Mouse (Mus musculus): ENCODE measurements around the gene Lrch3.

Lrch3 gene

DNA sequence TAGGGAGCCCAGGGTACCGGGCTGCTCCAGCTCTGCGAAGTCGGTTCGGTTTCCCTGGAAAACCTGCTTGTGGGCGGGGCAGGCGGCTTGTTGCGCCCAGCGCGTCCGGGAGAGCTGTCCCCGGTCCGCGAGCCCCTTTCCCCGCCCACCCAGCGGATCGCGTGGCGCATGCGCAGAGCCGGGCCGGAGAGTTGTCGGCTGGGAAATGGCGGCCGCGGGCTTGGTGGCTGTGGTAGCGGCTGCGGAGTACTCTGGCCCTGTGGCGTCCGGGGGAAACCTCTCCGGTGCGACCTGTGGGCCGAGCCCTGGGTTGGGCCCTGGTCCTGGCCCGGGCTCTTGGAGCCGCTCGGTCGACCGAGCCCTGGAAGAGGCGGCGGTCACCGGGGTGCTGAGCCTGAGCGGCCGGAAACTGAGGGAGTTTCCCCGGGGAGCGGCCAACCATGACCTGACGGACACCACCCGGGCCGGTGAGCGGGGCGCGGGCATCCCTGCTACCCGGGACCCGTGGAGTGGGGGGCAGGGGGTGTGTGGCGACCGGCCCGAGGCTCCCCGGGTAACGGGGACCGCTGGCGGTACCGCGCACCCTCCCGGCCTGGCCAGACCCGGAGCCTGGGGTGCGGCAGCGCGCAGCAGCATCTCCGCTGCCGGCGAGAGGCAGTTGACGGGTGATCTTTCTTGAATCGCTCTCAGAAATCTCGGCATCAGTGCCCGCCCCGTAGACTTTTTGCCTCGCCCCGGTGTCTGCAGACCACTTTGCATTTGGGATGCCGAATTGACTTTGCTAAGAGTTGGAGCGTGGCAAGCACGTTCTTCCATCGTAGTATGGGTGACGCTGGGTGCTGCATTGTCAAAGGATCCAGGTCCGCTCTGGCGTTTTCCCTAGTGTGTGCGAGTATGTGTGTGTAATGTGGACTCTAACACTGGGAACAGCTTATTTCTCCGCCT, at the start of gene Lrch3:
Gene Lrch3 (plus strand): TSS at position 164 of the 945 bp plus-strand sequence.
- under 1% methylated on average over 83 of the region's 85 CpGs for WGBS

DNA sequence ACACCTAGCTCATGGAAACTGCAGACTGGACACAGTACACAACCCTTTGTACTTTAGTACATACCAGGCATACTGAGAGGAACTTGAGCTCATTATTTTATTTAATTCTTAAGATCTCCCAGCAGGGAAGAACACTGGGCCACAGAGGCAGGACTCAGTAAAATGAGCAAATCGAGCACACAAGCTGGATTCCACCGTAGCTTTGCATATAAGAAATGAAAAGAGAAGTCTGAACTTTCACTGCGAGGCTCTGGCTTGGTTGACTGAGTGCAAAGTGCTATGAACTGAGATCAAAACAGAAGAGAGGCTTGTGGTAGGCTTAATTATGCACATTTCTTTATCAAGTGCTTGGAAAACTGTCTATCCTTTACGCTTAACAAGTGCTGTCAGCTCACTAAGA, 48.5 kb upstream of the Lrch3 start:
- WGBS, result 56% methylated on average over 4 of the region's 4 CpGs

DNA sequence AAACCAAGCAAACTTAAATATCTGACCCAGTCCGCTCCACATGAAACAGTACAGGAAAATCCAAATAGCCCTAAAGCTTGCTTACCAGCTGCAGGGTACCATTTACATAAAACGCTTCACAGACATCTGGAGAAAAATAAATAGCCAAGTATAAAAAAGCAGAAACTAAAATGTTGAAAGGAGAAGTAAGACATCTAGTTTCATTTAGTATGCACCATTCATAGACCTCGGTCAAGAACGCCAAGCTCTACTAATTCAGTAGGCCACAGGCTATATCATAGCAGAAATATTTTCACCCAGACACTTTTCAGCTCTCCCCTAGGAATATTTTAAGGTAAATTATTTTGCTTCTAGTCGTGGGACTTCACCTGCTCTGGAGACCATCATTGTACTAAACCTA, 47.2 kb upstream of the Lrch3 start:
- WGBS, result 70% methylated on average over 5 of the region's 5 CpGs

DNA sequence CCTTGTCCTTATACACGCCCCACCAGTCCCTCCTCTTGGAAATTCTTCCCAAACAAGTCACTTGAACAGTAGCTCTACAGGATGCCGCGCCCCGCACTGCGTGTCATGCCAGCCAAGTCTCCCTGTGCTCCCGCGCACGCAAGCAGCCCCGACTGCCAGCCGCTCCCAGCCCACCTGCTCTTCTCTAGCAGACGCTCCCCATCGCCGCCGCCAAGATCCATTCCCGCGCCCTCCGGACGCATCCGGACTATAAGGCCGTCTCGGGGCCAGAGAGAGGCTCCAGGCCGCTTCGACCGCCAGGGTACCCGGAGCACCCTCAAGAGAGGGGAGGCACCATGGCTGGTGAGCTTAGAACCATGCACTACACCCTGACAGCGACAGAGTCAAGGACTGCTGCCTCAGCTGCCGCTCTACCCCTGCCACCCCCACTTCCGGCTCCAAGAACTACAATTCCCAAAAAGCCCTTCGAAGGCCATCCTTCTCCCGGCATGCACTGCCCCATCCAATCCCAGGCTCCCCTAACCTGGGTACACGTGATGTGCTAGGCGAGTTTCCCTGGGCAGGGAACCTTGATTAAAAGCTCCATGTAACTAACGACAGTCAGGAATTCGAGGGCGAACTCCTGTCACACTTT, 45.9 kb upstream of the Lrch3 start:
- WGBS, result under 1% methylated on average over 35 of the region's 35 CpGs

DNA sequence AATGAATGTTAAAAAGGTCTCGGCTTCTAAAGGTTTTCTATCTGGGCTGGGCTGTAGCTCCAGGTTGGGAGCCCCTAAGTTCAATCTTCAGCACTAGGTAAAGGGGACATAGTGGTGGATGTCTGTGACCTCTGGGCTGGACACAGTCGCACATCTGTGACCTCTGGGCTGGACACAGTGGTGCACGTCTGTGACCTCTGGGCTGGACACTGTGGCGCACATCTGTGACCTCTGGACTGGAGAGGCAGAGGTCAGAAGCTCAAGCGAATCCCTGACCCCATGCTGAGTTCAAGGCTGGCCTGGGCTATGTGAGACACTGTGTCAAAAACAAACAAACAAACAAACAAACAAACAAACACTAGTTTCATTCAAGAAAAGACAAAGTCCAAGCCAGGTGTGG, 43.7 kb upstream of the Lrch3 start:
- 72% methylated on average over 5 of the region's 5 CpGs for WGBS

DNA sequence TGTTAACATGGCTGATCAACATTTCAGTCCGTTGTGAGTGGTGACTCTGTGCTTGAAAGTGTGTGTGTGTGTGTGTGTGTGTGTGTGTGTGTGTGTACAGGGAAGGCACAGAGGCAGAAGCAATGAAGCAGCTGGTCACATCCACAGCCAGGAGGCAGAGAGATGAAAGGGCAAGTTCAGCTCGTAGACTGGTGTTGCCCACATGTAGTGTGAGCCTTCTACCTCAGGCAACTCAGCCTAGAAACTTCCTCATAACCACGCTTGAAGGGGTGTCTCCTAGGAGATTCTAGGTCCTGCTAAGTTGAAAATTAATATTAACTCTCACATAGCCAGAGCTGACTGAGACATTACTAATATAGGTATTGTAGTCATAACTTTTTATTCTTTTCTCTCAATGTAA, 40.5 kb upstream of the Lrch3 start:
- WGBS, result 71% methylated on average over 3 of the region's 3 CpGs

DNA sequence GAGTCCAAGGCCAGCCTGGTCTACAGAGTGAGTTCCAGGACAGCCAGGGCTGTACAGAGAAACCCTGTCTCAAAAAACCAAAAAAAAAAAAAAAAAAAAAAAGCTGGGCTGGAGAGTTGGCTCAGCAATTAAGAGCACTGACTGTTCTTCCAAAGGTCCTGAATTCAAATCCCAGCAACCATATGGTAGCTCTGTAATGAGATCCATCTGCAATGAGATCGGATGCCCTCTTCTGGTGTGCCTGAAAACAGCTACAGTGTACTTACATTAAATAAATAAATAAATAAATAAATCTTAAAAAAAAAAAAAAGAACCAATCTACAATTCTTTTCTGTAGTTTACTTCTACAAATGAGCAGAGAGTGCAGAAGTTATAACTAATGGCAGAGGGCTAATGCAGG, 38.6 kb upstream of the Lrch3 start:
- 68% methylated on average over 1 of the region's 1 CpGs for WGBS

DNA sequence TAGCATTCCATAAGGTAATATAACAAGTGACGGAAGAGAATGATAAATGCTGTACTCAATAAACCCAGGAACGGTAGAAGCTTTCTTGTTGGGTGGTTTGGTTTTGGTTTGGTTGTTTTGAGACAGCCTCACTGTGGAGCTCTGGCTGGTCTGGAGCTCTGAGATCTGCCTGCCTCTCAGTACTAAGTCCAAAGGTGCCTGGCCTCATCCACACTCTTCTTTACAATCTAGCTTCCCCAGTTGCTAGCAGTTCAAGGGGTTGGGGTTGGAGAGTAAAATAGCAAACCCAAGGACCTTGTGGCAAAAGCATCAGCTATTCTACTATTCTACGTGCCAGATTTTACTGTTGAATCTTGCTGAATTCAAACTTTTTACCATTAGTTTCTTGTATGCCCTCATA, 38.1 kb upstream of the Lrch3 start:
- WGBS, result 97% methylated on average over 3 of the region's 3 CpGs

DNA sequence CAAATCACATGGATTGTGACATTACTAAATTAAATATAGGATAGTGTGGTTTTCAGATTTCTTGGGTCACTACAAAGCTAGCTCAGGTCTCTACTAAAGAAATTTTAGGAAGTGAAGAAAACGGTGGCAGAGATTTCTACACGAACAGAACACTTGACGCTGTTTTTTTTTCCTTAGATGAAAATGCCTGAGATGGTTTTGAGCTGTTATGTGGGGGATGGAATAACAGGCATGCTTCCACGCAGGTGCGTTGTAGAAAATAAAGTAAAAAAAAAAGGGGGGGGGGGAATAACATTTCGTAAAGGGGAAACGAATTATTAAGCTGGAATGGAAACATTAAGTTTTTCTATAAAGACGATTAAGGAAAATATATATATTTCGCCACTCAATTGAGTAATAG, 37.1 kb upstream of the Lrch3 start:
- 10% methylated on average over 9 of the region's 9 CpGs for whole genome bisulfite sequencing

DNA sequence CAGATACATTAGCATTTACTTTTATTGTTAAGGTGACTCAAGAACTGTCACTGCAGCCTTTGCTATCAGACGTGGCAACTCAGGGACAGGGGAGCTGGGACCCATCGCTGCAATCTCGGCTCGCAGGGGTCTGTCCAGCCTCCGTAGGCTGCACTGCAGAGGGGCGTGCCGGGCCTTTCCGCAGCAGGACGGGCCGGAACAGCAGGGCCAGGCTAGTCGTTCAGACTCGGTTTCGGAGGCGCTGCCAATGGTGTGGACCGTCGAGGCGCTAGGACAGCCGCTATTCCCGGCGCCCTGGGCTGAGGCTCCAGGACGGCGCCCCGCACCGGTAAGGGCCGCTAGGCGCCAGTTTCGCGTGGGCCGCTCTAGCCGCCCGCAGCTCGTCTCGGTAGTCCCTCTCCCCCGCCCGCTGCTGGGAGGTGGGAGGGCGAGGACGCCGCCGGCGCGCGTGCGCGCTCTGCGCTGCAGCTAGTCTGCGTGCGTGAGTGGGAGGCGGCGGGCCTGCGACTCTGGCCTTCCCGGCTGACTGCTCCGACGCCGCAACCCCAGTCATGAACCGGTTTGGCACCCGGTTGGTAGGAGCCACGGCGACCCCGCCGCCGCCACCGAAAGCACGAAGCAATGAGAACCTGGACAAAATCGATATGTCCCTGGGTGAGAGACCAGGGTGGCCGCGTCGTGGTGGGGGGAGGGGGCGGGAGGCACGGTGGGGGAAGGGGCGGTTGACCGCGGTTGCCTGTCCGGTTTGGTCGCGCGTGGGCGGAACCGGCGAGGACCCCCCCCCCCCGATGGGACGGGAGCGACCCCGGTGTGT, 36.4 kb upstream of the Lrch3 start, which contains the start of the genes Fyttd1 and Rubcn:
Gene Fyttd1 (plus strand): TSS at position 158 of the 814 bp plus-strand sequence.
Gene Rubcn (minus strand): TSS at position 424 of the 814 bp plus-strand sequence.
- under 1% methylated on average over 74 of the region's 83 CpGs for whole genome bisulfite sequencing

DNA sequence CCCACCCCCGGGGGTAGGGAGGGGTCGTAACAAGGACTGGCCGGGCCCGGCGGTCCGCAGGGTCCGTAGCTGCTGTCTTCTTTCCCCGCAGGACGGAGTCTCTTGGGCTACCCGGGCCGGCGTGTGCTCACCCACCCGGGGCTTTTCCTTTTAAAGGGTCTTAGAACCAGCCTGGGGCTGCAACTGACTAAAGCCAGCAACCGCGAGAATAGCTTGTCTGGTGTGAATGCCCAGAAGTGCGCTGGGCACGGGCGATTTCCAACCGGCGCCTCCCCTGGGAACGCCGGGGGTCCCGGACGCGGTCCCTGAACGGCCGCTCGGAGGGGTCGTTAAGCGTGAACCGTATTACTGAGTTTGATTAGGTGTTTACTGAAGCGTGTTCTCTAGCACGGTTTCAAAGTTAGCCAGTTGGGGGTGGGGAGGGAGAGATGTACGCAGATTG, 35.7 kb upstream of the Lrch3 start:
- WGBS, result under 1% methylated on average over 34 of the region's 34 CpGs

DNA sequence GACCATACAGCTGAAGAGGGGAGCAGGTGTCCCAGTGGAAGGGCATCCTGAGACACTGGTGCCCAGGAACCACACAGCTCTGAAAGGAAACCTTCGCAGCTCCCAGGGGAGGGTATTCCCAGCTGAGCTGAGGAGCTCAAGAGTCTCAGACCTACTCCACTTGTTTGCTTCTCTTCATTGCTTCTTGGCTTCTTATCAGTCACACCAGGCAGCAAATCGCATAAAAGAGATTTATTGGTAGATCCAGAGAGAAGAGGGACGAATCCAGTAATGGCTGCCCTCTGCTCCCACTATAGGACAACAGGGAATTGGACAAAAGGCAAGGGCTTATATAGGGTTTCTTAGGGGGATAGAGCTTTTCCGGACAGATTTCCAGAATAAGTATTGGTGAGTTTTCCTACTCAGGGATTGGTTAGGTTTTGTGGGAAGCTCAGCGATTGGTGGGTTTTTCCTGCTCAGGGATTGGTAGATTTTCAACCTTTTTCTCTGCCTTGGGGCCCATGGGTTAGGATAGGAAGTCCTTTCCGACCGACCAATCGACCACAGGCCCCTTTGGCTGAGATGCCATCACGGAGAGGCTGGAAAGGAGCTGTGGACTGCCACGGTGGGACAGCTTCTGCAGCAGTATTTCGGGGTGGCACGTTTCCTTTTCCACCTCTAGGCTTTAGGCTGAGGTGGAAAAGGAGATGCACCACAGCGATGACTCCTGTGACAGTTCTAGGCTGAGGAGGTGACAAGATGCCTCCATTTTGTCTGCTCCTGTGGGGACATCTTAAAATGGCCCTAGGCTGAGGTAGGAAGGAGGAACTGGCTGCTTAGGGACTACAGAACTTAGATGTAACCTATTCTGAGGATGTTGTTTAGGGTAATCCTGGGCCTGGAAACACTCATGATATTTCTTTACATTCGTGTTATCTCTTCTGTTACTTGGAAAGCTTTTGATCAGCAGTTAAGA, 34.7 kb upstream of the Lrch3 start:
- WGBS, result 79% methylated on average over 14 of the region's 14 CpGs

DNA sequence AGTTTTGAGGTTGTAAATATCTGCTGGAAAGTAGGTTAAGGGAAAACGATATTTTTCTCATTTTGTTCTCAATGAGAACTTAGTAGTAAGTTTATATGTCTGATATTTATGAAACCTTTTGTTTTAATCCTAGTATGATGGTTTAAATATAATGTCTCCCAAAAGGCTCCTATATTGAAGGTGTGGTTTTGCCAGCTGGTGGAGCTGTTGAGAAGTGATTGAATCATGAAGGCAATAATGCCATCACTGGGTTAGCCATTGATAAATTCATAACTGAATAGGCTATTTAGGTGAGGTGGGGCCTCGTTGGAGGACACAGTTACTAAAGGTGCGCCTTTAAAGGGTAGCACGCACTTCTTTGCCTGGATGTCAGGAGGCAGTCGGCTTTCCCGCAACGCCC, 32.4 kb upstream of the Lrch3 start:
- WGBS, result 82% methylated on average over 7 of the region's 7 CpGs

DNA sequence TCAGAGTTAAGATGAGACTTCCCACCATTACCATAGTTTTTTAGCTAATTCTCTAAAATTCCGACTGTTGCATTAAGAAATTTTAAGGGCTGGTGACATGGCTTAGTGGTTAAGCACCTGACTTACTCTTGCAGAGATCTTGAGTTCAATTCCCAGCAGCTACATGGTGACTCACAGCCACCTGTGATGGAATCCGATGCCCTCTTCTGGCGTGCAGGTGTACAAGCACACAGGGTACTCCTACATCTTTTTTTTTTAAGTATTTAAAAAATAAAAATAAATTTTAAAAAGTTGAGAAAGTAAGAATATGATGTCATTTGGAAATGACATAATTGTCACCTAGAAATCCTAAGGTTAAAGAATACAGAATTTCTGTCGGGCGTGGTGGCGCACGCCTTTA, 25.9 kb upstream of the Lrch3 start:
- WGBS, result 88% methylated on average over 7 of the region's 7 CpGs

DNA sequence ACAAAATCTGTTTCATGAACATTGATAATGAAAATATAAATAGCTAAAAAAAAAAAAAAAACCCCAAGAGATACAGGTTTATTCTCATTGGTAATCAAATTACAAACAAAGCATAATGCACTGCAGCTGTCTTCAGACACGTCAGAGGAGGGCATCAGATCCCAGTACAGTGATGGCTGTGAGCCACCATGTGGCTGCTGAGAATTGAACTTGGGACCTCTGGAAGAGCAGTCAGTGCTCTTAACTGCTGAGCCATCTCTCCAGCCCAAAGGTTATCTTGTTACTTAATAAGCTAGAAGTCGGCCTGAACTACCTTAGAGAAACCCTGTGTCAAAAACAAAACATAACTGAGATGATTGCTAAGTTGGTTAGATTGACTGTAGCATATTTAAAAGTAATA, 24.0 kb upstream of the Lrch3 start:
- 57% methylated on average over 2 of the region's 2 CpGs for WGBS

DNA sequence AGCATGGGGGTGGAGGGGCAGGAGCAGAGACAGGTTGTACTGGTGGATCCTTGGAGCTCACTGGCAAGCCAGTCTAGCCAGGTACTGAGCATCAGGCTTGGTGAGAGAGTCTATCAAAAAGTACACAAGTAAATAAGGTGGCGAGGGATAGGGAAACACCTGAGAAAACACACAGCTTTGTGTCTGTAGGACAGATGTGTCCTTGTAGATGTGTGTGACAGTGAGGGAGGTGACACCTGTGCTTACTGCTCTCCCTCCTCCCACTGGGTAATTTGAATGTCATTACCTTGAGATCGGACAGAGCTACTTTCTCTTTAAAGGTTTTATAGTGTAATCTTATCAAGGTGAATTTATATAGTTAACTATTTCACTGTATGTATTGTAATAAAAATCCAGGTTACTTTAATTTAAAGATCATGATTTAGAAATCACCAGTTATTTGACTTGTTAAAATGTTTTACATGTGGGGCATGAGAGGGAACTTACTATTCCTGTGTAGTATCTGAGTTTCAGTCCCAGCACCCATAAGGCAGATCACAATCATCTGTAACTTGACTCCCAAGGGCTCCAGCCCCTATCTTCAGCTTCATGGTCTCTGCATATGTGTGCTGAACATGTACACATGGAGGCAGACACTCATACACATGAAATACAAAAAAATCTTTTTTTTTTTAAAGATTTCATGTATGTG, 12.4 kb upstream of the Lrch3 start:
- WGBS, result 71% methylated on average over 2 of the region's 2 CpGs

DNA sequence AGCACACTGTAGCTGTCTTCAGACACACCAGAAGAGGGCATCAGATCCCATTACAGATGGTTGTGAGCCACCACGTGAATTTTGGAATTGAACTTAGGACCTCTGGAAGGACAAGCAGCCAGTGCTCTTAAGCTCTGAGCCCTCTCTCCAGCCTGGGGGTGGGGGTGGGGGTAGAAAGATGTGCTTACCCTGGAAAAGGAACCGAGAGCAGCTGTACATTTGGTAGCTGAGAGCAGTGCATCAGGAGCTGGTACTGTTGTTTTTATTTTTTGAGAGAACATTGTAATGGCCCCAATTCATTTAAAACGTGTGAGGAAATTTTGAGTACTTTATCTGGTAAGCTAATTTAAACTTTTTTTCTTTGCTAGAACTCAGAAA, 11.9 kb upstream of the Lrch3 start:
- 39% methylated on average over 3 of the region's 3 CpGs for WGBS

DNA sequence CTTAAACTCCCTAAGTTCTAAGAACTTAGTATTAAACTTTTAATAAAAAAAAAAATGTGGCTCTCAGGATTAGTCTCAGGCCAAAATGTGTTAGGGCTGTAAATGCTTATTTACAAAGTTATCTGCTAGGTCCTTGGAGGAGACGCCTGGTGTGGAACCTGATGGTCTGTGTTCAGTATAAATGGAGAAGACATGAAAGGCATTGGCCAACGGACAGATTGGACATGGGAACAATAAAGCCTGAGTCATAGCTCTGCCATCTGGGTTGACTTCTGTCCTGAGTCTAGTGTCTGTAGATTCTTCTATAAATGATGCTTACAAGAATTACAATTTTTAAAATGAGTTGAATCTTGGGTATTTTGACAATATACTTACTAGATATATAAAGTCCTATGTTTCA, 7.7 kb upstream of the Lrch3 start:
- 65% methylated on average over 2 of the region's 2 CpGs for WGBS

DNA sequence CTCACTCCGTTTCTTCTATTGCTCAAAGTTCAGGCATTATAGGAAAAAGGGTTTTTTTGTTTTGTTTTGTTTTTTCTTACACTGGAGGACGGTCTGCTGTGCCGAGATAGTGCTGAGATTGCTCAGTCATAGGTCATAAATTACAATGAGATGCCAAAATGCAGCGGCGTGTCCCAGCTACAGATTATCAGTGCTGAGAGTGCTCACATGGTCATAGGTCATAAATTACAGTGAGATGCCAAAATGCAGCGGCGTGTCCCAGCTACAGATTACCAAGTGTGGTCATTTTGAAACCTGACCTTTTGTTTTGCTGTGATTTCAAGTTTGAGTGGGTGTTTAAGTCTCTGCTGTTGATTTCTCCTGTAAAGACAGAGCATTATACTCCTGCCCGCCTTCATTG, 7.2 kb upstream of the Lrch3 start:
- 89% methylated on average over 8 of the region's 8 CpGs for WGBS

DNA sequence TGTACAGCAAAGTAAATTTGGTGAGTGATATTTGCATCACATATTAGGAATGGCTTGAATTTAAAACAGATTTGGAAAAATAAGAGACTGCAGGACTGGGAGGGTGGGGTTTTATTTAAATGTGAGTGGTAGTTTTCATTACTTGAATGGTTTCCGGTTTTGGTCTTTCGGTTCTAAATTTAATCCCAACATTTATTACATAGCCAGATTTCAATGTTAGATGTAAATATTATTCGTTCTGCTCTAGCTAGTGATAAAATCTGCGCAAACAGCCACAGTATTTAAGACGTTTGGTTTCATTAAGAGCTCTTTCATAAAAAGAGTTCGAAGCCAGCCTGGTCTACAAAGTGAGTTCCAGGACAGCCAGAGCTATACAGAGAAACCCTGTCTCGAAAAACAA, 688 bp upstream of the Lrch3 start:
- WGBS, result 53% methylated on average over 7 of the region's 7 CpGs
